Mouse (Mus musculus) monocyte, adult 2 months (primary cell): ENCODE data around the gene Zfand4.
"Not testable (repeated sequence)": the region's sequence is repeated elsewhere in the genome, so short reads cannot be mapped to it uniquely, and the experiment has no call there.

ENCODE experiments used
- DNase-seq, 2 experiments: peaks; one replicate each; pipeline ENCODE4 v3.0.0; 2022; ENCODE audit warnings: low spot score in 2 of 2, low read depth in 1 of 2

Zfand4 gene

DNA sequence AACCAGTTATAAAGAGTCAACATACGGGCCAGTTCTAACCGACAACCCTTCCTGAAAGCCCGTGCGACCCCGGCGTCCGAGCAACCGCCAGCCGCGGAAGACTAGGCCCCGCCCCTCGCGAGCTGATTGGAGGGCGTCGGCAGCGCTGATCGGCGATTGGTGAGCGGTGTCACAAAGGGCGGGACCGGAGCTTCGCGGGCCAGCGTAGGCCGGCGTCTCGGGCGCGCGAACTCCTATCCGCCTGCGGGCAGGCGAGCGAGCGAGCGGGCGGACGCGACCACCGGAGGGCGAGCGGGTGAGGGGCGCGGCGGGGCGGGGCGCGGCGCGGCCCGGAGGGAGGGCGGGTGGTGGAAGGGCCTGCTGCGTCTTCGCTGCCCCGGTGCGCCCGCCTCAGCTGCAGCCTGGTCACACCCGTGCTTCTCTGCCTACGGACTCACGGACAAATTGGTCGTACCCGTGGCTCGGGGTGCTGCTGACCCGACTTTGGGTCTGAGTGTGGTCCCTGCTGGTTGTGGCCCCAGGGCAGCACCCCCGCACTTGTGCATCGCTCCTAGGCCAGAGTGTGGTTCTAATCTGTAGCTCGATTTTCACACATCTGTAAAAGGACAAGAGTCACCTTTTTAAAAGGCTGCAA is at the start of gene Zfand4:
Gene Zfand4 (plus strand): TSS at position 205 of the 634 bp plus-strand sequence.
- peak; percentile 57 to 79 for DNase-seq

DNA sequence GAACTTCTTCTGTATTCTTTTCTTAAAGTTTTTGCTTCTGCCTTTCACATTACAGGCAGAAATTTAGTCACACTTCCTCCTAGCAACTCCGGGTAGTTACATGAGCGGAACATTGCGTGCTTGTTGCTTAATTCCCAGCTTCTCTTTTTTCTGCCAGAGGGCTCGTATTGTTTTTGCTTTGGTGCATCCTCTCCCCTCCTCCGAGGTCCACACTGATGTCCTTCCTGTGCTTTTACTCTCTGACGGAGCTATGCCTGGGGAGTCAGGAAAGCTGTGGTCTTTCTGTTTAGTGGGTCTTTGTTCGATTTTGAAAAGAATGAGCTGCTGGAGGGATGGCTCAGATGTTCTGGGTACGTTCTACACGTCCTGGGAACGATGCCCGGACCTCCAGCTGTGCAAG is 36.3 kb upstream of the Zfand4 start:
- DNase-seq: peak; percentile 38 to 39

DNA sequence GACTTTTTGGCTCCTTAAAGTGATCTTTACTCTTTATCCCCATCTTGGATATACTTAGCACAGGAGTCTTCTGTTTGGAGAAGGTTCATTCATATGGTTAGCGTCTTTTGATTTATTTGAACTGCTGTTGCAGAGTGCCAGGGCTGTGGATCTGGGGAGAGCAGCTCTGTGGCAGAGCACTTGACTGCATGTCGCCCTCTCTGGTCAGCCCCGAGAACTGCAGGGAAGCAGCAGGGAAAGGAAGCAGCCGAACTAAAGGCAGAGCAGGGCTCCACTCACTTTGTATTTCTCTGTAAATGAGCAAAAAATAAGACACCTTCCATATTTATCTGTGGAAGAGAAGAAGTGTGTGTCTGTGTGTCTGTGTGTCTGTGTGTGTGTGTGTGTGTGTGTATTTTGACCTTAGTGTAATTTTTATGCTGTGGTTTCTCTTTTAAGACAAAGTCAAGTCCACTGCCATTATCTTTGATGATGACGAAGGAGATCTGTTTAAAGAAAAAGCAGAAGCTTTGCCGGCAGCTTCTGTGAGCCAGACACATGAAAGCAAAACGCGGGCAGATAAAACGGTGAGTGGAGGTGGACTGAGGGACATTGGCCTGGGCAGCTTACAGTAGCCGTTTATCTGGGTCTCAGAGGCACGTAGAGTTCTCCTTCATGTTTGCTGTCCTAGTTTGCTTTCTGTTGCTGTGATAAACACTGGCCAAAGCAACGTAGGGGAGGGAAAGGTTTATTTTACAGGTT is 35.1 kb upstream of the Zfand4 start:
- DNase-seq: peak; percentile 47 to 58

DNA sequence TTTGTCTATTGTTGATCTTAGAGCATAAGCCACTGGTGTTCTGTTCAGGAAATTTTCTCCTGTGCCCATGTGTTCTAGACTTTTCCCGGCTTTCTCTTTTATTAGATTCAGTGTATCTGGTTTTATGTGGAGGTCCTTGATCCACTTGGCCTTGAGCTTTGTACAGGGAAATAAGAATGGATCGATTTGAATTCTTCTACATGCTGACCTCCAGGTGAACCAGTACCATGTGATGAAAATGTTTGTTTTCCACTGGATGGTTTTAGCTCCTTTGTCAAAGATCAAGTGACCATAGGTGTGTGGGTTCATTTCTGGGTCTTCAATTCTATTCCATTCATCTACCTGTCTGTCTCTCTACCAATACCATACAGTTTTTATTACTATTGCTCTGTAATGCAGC is 29.2 kb upstream of the Zfand4 start:
- DNase-seq: not testable (repeated sequence)

DNA sequence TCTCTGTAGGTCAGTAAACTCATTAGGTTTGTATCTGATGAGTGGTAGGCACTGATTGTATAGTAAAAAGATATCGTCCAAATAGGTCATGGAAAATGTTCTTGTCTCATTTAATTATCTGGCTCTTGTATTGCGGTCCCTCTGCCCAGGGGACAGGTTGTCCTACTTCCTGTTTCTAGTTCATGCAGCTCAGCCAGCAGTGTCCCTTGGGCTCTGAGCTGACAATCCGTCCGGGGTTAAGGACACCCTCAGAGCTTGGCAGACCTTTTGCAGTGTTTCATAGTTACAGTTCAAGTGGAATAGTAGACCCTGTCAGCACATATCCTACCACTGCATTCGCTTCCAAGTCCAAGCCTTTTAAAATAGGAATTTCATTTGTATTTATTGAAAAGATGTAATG is 28.7 kb upstream of the Zfand4 start:
- DNase-seq: no peak

DNA sequence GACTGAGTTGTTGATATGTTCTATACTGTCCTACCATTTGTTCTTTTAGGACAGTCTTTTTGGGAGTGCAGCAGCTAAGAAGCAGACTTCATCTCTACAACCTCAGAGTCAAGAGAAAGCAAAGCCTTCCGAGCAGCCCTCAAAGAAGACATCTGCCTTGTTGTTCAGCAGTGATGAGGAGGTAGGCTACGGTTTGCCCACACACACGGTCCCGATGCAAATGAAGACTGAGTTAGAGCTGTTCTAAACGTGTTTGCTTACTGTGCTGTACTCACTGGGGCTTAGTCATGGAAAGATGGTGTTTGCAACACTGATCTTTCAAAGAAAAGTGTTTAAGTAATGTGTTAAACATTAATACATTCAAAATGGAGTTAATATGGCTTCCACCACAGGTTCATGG is 25.9 kb upstream of the Zfand4 start:
- no peak for DNase-seq

DNA sequence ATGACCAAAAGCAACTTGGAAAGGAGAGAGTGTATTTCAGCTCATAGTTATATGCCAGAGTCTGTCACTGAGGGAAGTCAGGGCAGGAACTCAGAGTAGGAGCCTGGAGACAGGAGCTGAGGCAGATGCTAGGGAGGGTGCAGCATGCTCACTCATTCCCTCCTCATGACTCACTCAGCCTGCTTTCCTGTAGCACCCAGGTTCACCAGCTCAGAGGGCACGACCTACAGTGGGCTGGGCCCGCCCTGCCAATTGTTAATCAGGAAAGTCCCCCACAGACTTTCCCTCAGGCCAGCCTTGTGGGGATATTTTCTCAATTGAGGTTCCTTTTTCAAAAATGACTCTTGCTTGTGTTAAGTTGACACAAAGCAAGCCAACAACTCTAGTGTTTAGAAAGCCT is 23.7 kb upstream of the Zfand4 start:
- no peak for DNase-seq

DNA sequence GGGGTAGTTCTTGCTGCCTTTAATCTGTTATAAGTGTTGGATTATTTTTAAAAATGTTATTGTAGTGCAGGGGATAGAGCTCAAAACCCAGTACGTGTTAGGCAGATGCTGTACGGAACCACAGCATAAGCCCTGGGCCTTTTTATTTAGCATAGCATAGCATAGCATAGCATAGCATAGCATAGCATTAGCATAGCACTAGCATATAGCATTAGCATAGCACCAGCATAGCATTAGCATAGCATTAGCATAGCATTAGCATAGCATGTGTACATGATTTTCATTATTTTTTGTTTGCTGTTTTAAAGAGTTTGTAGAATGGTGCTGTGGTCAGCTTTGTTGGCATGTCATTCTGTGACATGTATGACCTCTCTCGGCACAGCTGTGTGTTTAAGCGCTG is 4.4 kb upstream of the Zfand4 start:
- no peak for DNase-seq

DNA sequence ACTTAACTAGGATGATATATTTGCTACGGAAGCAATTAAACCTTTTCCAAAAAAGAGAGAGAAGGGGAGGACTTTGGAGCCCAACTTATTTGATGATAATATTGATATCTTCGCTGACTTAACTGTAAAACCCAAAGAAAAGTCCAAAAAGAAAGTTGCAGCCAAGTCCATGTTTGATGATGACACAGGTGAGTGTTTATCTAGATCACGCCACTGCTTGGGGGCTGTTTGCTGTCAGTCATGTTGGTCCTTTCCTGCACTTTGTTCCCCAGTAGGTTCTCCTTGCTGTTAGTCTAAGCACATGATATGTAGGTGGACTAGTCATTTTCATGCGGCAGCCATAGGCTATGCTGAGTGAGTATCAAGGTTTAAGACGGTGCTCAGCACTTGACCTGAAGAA is 3.5 kb upstream of the Zfand4 start:
- no peak for DNase-seq

DNA sequence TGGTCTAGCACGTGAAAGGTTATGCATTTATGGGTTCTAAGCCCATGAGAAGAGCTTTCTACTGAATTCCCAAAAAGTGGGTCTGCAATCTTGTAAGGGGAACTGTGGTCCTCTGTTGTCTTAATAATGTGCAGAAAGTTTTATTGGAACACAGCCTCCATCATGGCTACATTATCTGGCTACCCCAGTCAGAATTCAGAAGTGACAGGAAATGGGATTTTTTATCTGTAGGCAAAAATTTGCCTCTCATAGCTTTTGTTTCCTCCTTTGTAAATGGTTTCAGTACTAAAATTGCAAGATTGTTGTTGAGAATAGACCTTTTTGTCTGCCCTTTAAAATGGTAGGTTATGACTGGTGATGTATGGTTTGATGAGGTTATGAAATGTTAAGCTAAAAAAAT is 1.2 kb upstream of the Zfand4 start:
- no peak for DNase-seq

DNA sequence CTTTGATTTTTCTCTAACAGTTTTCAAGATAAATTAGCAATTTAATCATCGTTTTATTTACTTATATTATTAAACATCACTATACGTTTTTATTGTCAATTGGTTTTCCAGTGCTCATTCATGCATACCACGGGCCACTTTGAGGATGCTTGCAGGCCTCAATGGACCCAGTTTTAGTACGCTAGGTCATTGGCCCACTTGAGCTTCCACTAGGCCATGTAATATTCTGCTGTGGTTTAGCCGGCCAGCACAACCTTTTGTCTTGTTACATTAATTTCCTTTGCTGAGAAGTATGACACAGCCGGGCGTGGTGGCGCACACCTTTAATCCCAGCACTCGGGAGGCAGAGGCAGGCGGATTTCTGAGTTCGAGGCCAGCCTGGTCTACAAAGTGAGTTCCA is 814 bp downstream of the Zfand4 start:
- no peak for DNase-seq

DNA sequence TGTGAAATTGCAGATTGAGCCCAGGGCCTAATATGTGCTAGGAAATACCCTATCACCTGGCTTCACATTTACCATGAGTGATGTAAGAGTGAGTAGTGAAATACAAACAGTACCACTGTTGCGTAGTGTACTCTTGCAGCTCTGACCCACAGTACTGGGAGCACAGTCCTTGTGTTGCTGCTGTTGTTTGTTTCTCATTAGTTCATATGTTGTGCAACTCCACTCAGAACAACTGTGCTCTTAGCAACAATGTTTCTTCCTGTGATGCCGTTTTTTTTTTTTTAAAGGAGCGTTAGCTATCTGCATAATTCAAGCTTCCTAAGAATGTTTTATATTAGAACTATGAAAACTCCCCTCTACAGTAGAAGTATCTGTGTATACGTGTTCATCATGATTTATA is 1.6 kb downstream of the Zfand4 start:
- DNase-seq: no peak

DNA sequence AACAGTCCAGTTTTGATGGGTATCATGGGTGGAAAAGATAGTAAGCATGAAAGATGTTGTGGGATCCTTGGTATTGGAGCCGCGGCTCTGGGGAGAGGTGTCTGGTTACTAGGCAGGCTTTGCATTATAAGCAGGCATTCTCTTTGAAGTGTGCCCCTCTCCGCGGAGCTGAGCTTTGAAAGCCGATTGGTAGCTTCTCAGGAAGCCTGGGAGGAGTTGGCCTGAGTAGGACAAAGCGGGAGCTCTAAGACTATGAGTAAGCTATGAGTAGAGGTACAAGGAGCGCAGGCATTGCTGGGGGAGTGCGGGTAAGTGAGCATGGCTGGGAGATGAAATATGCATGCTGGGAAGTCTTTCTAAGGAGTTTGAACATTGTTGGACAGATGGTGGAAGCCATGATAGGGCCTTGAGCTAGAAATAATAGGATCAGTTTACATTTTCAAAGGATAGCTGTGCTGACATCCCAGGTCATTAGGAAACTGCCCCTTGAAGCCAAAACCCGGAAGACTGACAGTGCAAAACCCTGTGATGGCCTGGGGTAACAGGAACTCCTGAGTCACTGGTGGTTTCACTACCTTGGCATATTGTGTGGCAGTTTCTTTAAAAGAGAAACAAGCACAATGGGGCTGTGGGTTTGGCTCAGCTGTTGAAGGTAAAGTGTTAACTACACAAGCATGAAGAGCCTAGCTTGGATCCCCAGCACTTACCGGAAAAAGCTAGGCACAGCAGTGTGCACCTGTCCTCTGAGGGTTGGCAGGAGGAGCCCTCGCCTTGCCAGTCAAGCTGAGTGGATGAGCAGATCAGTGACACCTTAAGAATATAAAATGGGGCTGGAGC is 2.5 kb downstream of the Zfand4 start:
- peak; percentile 5 to 9 for DNase-seq

DNA sequence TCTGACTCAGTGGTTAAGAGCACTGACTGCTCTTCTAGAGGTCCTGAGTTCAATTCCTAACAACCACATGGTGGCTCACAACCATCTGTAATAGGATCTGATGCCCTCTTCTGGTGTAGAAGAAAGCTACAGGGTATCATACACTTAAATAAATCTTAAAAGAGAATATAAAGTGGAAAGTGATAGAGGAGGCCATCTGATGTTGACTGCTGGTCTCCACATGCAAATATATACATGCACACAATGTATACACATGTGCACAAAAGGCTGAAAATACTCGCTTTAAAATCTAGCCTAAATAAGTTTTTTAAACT is 3.0 kb downstream of the Zfand4 start:
- DNase-seq: no peak

DNA sequence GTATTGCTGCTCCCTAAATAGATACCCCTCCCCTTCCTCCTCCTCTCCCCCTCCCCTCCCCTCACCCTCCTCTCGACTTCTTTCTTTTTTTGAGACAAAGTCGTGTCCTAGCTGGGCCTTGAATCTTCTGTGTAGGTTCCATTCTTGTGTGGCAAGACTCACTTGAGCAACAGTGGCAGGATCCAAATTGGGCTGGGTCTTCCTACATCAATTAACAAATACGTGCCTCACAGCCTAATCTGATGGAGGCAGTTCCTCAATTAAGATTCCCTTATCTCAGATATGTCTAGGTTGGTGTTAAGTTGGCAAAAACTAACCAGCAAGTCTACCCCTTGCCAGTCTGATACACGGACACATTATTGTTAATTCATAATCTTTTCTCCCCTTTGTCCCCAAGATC is 11.7 kb downstream of the Zfand4 start:
- no peak for DNase-seq

DNA sequence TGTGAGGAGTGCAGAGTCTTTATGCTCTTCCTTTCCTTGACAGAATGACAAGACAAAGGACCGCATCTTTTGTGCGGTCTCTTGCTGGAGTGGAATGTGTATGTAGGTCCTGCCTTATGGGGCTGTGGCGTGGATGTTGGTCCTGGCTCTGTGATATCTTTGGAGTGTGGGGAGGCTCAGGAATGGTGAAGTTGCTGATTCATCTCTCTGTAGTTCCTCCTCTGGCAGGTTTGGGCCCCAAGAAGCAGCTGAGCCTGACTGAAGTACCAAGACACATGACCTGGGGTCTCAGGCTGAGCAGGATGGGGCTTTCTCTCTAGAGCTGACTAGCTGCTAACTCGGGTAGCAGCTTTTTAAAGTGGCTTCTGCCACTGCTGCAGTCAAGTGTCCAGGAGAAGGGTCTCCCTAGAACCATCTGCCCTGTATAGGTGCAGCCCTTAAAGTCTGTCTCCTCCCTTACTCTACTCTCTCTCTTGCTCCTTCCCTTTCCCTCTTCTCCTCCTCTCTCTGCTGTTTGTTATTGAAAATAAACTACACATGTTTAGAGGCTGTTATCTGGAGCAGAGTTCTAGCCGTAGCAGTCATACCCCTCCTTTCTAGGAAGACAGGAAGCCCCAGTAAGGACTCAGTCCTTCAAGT is 14.8 kb downstream of the Zfand4 start:
- DNase-seq: no peak

DNA sequence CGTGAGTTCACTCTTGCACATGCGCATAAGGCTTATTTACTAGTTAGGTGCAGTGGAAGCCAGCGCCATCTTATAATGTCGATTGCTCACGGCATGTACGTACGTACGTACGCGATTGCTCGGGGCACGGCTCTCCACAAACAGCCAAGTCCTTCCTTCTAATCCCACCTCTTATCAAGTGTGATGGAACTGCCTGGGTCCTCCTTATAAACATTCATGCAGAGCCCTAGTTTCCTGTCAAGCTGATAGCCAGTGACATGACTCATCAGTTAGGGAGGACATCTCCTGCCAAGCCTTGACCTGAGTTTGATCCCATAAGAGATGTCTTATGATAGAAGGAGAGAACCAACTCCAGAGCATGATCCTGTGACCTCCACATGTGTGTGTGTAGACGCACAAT is 17.0 kb downstream of the Zfand4 start:
- DNase-seq: no peak

DNA sequence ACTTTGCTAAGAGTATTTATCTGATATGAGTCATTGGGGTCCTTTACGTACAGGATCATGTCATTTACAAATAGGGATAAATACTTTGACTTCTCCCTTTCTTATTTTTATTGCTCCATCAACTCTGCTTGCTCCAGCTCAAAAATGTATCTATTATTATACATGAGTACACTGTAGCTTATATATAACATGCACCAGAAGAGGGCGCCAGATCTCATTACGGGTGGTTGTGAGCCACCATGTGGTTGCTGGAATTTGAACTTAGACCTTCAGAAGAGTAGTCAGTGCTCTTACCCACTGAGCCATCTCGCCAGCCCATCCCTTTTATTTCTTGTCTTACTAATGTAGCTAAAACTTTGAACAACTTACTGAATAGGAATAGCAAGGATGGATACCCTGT is 18.5 kb downstream of the Zfand4 start:
- DNase-seq: no peak

DNA sequence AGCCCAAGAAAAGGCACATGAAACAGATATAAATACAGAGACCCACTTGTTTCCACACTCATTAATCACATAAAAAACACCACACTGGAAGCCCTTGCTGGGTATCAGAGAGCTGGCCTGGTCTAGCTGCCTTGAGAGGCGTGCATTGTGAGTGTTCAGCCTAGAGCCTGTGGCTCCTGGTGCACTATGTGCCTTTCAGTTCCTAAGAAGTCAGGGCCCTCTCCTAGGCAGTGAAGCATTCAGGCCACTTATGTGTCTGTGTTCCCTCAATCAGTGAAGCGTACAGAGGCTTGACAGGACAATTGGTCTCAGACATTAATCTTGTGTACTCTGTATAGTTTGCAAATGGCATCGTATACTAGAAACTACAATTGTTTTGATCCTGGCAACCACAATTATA is 19.3 kb downstream of the Zfand4 start:
- no peak for DNase-seq

DNA sequence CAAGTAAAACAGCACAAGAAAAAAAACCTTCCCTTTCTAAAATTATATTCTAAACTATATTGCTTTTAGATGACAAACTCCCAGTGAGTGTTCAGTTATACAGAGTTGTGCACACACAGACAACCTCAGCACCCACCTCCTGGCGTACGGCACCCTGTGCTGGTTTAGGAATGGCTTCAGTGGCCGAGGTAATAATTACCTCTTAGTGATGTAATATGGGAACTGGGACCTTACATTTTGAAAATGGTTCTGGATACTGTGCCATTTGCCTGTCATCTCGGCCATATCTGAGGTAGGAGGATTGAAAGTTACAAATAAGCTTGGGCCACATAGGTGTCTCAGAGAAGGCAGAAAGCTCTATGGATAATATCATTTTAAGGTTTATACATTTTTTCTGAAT is 22.3 kb downstream of the Zfand4 start:
- DNase-seq: no peak

DNA sequence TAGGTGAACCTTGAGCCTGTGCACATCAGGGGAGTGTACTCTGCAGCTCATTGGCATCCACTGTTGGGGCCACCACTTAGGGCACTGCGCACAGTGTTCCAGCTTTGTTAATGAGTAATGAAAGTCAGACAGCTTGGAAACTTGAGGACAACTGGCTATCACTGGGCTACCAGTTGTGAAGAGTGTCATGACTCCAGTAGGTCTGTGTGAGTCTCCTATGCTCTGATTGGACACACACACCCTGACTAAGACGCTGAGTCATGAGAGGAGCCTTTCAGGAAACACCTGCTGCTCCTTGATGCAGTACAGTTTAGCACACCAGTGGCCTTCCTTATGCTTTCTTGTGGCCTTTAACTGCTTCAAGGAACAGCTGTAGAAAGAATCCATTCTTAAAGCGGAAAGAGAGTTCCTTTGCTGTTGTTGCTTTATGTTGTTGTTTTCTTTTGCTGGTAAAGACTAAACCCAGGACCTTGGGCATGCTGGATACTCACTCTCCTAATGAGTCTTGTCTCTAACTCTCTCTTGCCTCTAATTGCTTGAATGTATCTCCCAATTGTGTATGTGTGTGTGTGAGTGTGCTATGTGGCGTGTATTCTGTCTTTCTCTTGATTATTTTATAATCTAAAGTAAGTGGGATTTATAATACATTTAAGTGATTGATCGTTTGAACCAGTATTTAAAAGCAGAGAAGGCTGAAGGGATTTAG is 23.0 kb downstream of the Zfand4 start:
- no peak for DNase-seq
